Mouse (Mus musculus): ENCODE measurements around the gene Wdr17. TPM values are rescaled to one million over a fixed set of nuclear protein-coding genes. Genes with fewer than 3 reads are reported as not detected.

The Wdr17 gene
- polyA plus RNA-seq, 1 experiment, result 11.8 TPM

- peak; percentile 53 for DNase-seq (ENCODE audit: low read depth)
Observed at GRCm38 (mm10) chr8:54596051-54596450, 290.9 kb downstream of the Wdr17 start.

GRCm38 (mm10) chr8:54594634-54595033 lies 292.4 kb downstream of the Wdr17 start:
- TF ChIP-seq POLR2A (IDR thresholded peaks at IDR 0.05; ENCODE audit: borderline replicate concordance, extremely low read depth, insufficient read depth, insufficient read length, poor library complexity, severe bottlenecking) (no peak), CTCF (IDR thresholded peaks at IDR 0.05; ENCODE audit: borderline replicate concordance, extremely low read depth, insufficient read depth, insufficient read length) (no peak)
- DNase-seq (ENCODE audit: low read depth), result peak; percentile 73

More at GRCm38 (mm10) chr8:54596051-54596450, 290.9 kb downstream of the Wdr17 start:
- TF ChIP-seq CTCF (IDR thresholded peaks at IDR 0.05; ENCODE audit: borderline replicate concordance, extremely low read depth, insufficient read depth, insufficient read length) (no peak), POLR2A (IDR thresholded peaks at IDR 0.05; ENCODE audit: borderline replicate concordance, extremely low read depth, insufficient read depth, insufficient read length, poor library complexity, severe bottlenecking) (no peak)

- no peak for DNase-seq (ENCODE audit: low read depth)
Observed at GRCm38 (mm10) chr8:54582886-54583285, 304.1 kb downstream of the Wdr17 start.

DNA sequence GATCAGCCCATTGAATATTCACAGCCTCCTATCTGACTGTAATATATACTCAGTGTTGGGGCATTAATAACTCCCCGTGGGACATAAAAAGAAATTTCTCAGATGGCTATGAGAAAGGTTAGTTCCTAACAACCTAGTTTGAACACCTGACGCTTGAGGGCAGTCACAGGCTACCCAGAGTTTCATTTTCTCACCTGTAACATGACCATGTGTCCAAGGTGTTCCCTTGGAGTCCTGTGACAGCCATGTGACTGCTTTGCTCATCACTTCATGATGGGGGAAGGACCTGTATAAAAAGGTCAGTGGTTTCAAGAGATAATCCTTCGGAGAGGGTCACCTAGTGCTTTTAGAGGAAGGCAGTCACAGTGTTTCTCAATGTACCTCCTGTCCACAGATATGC lies 305.5 kb downstream of the Wdr17 start:
- DNase-seq (ENCODE audit: low read depth), result no peak
- TF ChIP-seq CTCF (IDR thresholded peaks at IDR 0.05; ENCODE audit: borderline replicate concordance, extremely low read depth, insufficient read depth, insufficient read length) (no peak), POLR2A (IDR thresholded peaks at IDR 0.05; ENCODE audit: borderline replicate concordance, extremely low read depth, insufficient read depth, insufficient read length, poor library complexity, severe bottlenecking) (no peak)

More at GRCm38 (mm10) chr8:54582886-54583285, 304.1 kb downstream of the Wdr17 start:
- TF ChIP-seq CTCF (IDR thresholded peaks at IDR 0.05; ENCODE audit: borderline replicate concordance, extremely low read depth, insufficient read depth, insufficient read length), result no peak
- TF ChIP-seq POLR2A (IDR thresholded peaks at IDR 0.05; ENCODE audit: borderline replicate concordance, extremely low read depth, insufficient read depth, insufficient read length, poor library complexity, severe bottlenecking), result no peak

Other genes with a start within 250 kb of the Wdr17 start
- gene Gpm6a, start 67.7 kb upstream of the Wdr17 start, polyA plus RNA-seq (2012; rRNA removed), result 383 and 408 TPM in 2 replicates

Measured in brain, embryonic 14.5 days (tissue).